Mouse (Mus musculus) liver, adult 2 months (tissue): ENCODE measurements at regions not wholly inside any gene's neighbourhood (a gene's known extent, or its start where the extent isn't known, plus 50 kb on each side); places are given as distances from the start of the nearest gene placed in this dataset.

ENCODE experiments used
- DNase-seq: peaks from one replicate; pipeline ENCODE4 v3.0.0-alpha.2; 2011; ENCODE audit warnings: low read depth, low spot score; ENCODE audit errors: extremely low read depth
- H3K27ac ChIP-seq: fragments of 200-500 bp; replicated peaks from 2 replicates; pipeline ENCODE4 v1.5.1; 2012; ENCODE audit warnings: low read depth, mild to moderate bottlenecking, control low read depth, inconsistent platforms, low read length; ENCODE audit not compliant: insufficient read depth
- H3K27me3 ChIP-seq: fragments of 200-500 bp; 2 replicates; pipeline ENCODE4 v1.6.1; 2012; ENCODE audit warnings: mild to moderate bottlenecking, moderate library complexity, low read length, inconsistent platforms; ENCODE audit not compliant: control insufficient read depth, insufficient read depth
- H3K36me3 ChIP-seq: fragments of 200-500 bp; 2 replicates; pipeline ENCODE4 v1.6.1; 2012; ENCODE audit warnings: low read length, inconsistent platforms; ENCODE audit not compliant: control insufficient read depth, insufficient read depth
- H3K4me1 ChIP-seq: fragments of 200-500 bp; 2 replicates; pipeline ENCODE4 v1.6.1; 2011; ENCODE audit warnings: low read length; ENCODE audit not compliant: control insufficient read depth, insufficient read depth
- H3K4me3 ChIP-seq: fragments of 200-500 bp; 2 replicates; pipeline ENCODE4 v1.5.1; 2011; ENCODE audit warnings: low read depth, mild to moderate bottlenecking, control low read depth, low read length, moderate library complexity; ENCODE audit not compliant: insufficient read depth
- H3K79me2 ChIP-seq: fragments of 200-500 bp; 2 replicates; pipeline ENCODE4 v1.6.1; 2012; ENCODE audit warnings: inconsistent platforms, mild to moderate bottlenecking, low read length, moderate library complexity; ENCODE audit not compliant: control insufficient read depth, insufficient read depth
- H3K9ac ChIP-seq: fragments of 200-500 bp; 2 replicates; pipeline ENCODE4 v1.6.1; 2012; ENCODE audit warnings: low read depth, mild to moderate bottlenecking, control low read depth, inconsistent platforms, low read length
- CTCF ChIP-seq: fragments of 200-500 bp; IDR thresholded peaks from 2 replicates; pipeline ENCODE4 v1.5.1; 2011; ENCODE audit warnings: low read depth, low read length, control low read depth
- POLR2A ChIP-seq: fragments of 200-500 bp; IDR thresholded peaks from 2 replicates; pipeline ENCODE4 v1.6.1; 2011; ENCODE audit warnings: low read length, control low read depth; ENCODE audit not compliant: insufficient read depth; ENCODE audit errors: extremely low read depth
- WGBS: fragments of 180-500 bp; shearing (Covaris S2); methylation state at CpG from one replicate; pipeline ENCODE4 v1.1.7; 2018; 5-methylcytosine and 5-hydroxymethylcytosine counted together

DNA sequence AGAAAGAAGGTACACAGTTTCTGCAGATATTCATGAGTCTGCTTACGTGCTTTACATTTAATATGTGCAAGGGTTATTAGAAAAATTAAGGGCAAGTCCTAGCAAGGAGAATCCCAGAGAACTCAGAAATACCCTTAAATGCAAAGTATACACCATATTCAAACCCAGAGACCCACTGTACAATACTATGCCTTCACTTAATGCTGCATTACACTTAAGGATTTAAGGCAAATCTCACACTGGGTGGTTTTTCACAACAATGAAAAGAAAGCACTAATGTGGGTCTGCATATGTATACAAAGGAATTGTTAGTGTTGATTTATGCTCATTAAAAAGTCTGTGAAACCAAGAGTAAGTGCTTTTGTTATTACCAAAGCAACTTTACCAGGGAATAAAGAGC, 419.4 kb downstream of the Rapgef2 start:
- no peaks in the 10 kb centered on the region for H3K27me3 ChIP-seq
- H3K4me1 ChIP-seq = no peaks in the 10 kb centered on the region
- no peak overlapping the region for H3K4me3 ChIP-seq
- DNase-seq = no peak
- no peak overlapping the region for H3K9ac ChIP-seq
- H3K36me3 ChIP-seq = no peaks in the 10 kb centered on the region
- no peak overlapping the region for H3K27ac ChIP-seq
- TF ChIP-seq POLR2A = no peak
- no peak for TF ChIP-seq CTCF
- 57% methylated on average over 1 of the region's 1 CpGs for WGBS
- H3K79me2 ChIP-seq = no peaks in the 10 kb centered on the region

DNA sequence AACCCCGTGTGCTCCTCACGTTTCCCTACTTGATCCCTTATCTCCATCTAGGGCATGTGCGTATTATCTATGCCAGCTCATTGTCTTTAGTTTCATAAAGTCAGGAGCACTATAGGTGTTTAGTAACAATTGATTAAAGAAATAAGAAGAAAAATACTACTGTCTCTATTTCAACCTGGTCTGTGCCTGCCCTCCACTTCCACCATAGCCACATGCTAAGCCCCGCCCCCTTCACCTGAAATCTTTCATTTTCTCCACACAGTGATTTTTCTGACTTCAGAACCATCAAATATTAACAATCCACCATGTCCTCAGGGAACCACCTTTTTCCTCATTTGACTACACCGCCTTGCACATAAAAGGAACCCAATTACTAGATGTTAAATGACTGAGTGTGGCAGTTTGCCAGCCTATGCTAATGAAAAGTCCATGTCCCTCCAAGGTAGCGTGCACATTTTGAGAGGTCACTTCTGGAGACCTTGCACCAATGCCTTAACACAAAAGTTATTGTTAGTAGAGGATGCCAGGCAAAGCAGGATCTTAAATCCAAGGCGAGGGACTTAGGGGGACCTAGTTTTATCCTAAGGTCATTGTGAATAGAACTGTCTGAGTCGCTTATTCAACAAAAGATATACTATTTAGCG, 420.1 kb downstream of the Rapgef2 start:
- Histone ChIP-seq H3K27me3 (no peaks in the 10 kb centered on the region), H3K79me2 (no peaks in the 10 kb centered on the region), H3K9ac (no peak overlapping the region), H3K4me1 (no peaks in the 10 kb centered on the region), H3K27ac (no peak overlapping the region), H3K36me3 (no peaks in the 10 kb centered on the region), H3K4me3 (no peak overlapping the region)
- TF ChIP-seq POLR2A = no peak
- TF ChIP-seq CTCF = no peak
- WGBS = 85% methylated on average over 9 of the region's 9 CpGs
- no peak for DNase-seq

DNA sequence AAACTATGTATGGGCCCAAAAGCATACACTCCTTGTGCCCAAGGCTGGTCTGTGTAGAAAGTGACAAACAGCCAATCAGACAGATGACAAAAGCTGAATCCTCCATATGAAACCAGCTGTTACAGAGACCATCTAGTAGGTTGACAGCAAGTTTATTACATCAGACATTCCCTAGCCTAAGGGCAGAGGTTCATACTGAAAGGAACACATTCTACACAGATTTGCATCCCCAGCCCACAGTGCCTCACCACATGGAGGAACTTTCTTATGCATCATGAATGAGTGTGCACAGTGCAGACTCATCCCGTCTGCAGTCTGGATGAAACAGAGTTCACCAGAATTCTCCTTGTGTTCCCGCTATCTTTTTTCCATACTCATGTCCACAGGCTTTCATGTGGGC, 423.3 kb downstream of the Rapgef2 start:
- WGBS = 91% methylated on average over 2 of the region's 2 CpGs
- no peaks in the 10 kb centered on the region for H3K36me3 ChIP-seq

DNA sequence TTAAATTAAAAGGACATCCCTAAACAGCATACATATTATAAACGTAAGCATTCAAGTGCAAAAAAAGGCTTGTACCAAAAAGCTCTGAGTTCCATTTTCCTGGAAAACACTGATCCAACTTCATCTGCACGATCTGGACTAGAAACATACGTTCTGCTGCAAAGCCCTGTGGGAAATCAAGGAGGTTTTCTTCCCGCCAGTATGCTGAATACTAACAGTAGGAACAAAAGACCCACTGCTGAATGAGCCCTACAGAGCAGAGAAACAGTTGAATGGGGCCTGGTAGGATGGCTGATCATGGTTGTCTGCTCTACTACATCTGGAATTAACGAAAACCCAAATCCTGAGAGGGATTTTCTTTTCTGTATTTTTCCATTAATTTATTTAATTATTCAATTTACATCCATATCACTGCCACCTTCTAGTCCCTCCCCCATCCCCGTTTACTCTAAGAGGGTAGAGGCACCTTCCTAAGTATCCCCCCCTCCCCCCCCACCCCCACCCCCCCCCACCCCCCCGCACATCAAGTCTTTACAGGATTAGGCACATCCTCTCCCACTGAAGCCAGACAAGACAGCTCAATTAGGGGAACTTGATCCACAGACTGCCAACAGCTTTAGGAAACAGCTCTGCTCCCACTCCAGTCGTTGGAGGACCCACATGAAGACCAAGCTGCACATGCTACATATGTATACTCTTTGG, 439.5 kb downstream of the Rapgef2 start:
- Histone ChIP-seq H3K27ac (no peak overlapping the region), H3K9ac (no peak overlapping the region), H3K79me2 (no peaks in the 10 kb centered on the region), H3K4me3 (no peak overlapping the region), H3K36me3 (no peaks in the 10 kb centered on the region), H3K27me3 (no peaks in the 10 kb centered on the region), H3K4me1 (no peaks in the 10 kb centered on the region)
- DNase-seq = no peak
- 76% methylated on average over 8 of the region's 8 CpGs for WGBS
- no peak for TF ChIP-seq CTCF
- no peak for TF ChIP-seq POLR2A

More for the DNA sequence above, 423.3 kb downstream of the Rapgef2 start:
- Histone ChIP-seq H3K27ac (no peak overlapping the region), H3K4me1 (no peaks in the 10 kb centered on the region), H3K4me3 (no peak overlapping the region), H3K27me3 (no peaks in the 10 kb centered on the region), H3K79me2 (no peaks in the 10 kb centered on the region), H3K9ac (no peak overlapping the region)
- TF ChIP-seq POLR2A (no peak), CTCF (no peak)
- no peak for DNase-seq

DNA sequence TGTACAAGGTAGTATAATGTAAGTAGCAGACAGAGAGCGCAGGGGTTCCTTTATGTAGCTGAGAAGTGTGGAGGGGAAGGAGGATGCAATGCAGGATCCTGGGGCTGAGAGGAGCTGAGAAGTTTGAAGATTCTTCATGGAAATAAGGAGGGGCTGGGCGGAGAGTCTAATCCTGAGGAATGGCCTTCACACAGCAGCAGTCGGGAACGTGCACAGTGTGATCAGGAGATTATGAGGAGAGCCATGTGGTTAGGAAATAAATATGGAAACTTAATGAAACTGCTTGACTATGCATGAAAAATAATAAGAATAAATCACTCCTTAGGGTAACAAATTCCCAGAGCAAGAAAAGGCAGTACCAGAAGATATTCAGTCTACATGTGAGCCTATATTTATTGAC, 445.1 kb downstream of the Rapgef2 start:
- no peak for TF ChIP-seq POLR2A
- TF ChIP-seq CTCF = no peak
- WGBS = 85% methylated on average over 4 of the region's 4 CpGs
- H3K79me2 ChIP-seq = no peaks in the 10 kb centered on the region
- no peak overlapping the region for H3K9ac ChIP-seq
- no peak overlapping the region for H3K27ac ChIP-seq
- no peak overlapping the region for H3K4me3 ChIP-seq
- no peak for DNase-seq
- H3K27me3 ChIP-seq = no peaks in the 10 kb centered on the region
- no peaks in the 10 kb centered on the region for H3K36me3 ChIP-seq
- H3K4me1 ChIP-seq = no peaks in the 10 kb centered on the region

DNA sequence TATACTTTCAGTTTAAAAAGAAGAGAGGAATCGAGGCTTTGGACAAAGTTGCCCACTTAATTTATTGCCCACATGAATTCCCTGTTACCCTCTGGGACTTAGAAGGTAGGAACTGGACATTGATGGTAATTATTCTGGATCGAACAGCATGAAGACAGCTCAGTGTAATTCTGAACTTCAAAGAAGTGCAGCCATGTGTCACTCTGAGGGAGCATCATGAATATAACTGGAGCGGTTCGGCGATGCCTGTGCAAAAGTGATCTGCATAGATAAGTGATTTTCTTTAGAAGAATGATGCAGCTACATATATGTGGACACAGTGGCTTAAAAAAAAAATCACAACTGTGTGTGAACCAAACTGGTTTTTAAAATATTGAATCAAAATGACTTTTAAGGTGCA, 449.5 kb downstream of the Rapgef2 start:
- Histone ChIP-seq H3K79me2 (no peaks in the 10 kb centered on the region), H3K4me3 (no peak overlapping the region), H3K27ac (no peak overlapping the region), H3K36me3 (no peaks in the 10 kb centered on the region), H3K4me1 (no peaks in the 10 kb centered on the region), H3K9ac (no peak overlapping the region), H3K27me3 (no peaks in the 10 kb centered on the region)
- TF ChIP-seq POLR2A = no peak
- TF ChIP-seq CTCF = no peak
- no peak for DNase-seq
- WGBS = 90% methylated on average over 5 of the region's 5 CpGs
